Mouse (Mus musculus) yolk sac, embryonic 10.5 days (tissue): ENCODE data around the gene Pfn4.
"Not testable (repeated sequence)": the region's sequence is repeated elsewhere in the genome, so short reads cannot be mapped to it uniquely, and the experiment has no call there.

ENCODE experiments used
- DNase-seq: peaks from one replicate; pipeline ENCODE4 v3.0.0-alpha.2; 2017; ENCODE audit warnings: low spot score

The Pfn4 gene

DNA sequence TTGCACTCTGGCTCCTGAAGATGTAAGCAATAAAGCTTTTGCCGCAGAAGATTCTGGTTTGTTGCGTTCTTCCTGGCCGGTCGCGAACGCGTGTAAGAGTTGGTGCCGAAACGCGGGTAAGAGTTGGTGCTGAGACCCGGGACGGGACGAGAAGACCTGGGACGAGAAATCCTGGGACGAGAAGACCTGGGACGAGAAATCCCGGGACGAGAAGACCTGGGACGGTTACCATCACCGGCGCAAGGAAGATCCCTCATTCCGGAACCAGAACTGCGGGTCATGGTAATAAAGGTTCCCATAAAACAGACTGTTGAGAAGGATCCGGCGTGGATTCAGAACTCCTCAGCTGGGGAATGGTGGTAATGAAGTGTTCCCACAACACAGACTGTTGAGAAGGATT is 19.3 kb downstream of the Pfn4 start:
- DNase-seq, result not testable (repeated sequence)

DNA sequence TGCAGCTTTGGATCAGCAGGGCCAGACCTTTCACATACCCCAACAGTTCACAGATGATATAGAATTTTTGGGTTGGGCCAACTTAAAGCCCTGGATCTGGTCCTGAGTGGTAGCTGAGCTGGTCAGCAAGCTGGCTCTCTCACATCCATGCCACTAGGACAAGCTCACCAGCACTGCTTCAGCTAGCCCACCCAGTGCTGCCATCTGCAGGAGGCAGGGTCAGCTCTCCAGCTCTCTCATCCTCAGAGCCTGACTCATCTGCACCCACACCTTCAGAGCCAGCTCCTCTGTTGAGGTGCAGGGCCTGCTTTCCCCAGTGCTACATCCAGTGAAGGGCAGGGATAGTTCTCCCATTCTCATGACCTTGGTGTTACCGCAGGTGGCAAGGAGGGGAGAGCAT is 24.9 kb downstream of the Pfn4 start:
- DNase-seq, result no peak

DNA sequence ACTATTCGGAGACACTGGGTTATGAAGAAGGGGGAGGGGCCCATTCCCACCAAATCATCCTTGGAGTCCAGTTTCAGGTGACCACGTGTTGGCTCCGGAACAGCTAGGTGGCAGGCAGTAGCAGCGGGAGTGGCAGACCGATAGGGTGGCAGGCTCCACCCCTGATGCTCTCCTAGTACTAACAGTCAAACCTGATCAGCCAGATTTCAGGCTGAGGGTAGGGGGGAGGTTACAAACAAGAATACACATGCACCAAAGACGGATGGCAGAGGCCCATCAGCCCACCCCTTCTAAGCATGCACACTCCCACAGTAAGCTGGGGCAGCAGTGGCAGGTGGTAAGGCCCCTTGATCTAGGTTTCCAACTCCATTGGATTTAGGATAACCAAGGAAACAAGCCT is 28.6 kb downstream of the Pfn4 start:
- DNase-seq, result not testable (repeated sequence)

DNA sequence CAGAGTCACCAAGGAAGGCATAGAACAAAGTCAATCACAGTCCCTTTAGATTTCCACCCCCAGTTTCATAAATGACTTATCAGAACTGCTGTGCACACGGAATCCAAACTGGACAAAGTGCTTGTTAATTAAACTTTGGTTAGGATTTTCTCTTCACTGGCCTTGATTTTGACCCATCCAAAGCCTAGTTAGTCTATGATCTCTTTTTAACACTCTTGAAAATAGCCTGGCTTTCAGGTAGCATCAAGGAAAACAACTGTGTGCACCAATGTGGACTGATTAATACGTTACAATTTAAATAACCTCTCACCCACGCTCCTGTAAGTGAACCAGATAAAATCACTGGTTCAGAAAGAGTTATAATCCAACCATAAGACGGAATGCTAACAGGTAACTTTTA is 42.2 kb downstream of the Pfn4 start:
- no peak for DNase-seq

DNA sequence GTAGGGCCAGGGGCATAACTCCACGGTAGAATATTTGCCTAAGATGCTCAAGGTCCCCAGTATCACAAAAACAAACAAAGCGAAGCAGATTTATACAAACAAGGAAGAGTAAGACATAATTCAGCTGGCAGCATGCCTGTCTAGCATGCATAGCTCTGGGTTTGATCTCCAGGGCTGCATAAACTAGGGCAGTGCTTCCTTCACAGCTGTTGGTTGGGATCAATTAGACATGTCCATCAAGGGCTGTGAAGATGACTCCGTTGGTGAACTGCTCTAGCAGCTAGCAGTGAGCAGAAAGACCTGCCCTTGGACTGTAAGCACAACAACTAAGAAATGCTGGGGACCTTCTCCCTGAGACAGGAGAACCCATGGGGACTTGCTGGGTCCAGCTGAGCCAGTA is 42.9 kb downstream of the Pfn4 start:
- DNase-seq, result no peak

DNA sequence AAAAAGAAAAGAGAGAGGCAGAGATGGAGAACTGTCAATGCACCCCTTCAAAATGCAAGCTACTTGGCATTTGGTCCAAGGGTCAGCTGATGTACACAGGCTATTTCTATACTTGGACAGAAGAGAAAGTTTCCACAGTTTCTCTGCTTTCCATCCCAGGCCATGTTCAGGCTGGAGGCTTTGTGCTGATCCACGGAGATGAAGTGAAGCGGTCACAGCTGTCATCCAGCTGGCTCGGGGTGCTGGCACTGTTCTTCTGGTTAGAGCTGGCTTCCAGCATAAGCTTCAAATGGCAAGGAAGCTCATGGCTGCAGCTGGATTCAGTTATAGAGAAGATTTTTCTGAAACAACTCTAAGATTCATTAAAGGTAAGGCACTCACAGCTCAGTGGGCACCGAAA is 44.8 kb downstream of the Pfn4 start:
- DNase-seq, result no peak

DNA sequence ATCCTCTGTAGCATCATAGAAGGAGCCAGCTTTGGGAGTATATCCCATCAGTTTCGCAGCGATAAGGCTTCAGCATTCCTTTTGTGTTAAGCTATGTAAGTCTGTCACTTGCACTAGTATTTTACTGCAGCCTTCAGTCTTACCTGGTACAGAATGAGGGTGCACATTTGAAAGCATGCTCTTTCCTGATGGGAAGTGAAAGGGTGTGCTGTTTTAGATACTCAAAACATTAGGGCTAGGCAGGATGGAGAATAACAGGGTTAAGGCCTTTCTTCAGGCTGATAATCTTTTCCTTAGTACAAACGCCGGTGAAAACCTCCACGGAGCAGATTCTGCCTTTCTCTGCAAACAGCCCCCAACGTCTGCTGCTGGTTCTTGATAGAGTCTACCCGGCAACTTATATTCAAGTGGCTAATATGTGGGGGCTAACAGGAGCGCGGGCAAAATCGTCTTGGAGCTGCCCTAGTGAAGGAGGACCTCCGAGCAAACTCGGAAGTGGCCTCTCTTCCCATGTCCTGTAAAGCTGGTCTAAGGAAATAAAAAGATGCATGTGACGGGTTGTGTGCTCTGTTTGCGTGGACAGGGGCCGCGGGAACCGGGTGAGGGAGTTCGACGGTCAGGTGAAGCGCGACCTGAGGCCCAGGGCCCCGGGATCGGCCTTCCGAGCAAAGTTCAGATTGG is 48.0 kb downstream of the Pfn4 start:
- DNase-seq, result no peak

DNA sequence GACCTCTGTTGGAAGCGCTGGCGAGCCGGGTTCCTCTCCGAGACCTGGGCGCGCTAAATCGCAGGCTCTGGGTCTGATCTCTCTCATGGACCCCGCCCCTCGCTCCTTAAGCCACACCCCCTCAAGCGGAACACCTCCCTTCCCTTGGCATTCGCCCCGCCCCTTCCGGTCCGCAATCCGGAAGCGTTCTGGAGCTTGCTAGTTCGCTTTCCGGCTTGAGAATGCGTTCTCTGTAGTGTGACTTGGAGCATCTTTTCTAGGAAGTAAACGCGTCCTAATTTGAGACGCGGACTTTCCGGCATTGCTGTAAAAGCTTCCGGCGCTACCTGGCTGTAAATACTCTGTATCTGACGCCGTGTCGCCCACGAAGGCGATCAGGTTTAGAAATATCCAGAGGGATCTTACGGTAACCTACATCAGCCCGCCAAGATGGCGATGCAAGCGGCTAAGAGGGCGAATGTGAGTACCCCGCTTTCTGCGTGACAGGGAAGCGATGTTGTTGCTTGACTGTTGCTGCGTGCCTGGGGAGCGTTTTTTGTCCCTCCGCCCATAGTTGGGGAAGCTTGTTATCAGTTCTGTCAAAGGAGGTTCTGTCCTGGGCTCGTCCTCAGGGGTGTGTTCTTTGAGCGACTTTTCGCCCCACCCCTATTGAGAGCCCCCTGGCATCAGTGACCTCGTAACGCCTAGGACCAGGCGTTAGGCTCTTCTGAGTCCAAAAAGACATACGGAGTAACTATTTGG is 48.7 kb downstream of the Pfn4 start, which contains the start of gene Sf3b6:
Sf3b6 (plus strand) TSS at position 184 of the 741 bp plus-strand sequence.
- peak; percentile 98 for DNase-seq

DNA sequence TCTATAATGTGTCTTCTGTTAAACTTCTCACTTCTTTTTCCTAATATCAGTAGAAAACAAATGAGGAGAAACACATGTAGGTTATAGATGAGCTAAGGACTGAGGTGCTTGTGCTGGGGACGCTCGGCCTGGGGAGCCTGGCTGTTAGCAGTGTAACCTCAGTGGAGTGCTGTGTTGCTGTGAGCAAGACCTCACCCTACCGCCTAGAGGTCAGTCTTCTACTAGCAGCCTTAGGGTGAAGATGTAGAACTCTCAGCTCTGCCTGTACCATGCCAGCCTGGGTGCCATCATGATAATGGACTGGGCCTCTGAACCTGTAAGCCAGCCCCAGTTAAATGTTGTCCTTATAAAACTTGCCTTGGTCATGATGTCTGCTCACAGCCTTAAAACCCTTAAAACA is 58.4 kb downstream of the Pfn4 start:
- no peak for DNase-seq
